Mouse (Mus musculus) MEL (cell line): ENCODE data around the gene Ctnnd2. TPM values are rescaled to one million over a fixed set of nuclear protein-coding genes. Genes with fewer than 3 reads are reported as not detected.

Experiments used
- DNase-seq: peaks from one replicate; pipeline ENCODE4 v3.0.0; 2011; ENCODE audit warnings: low read depth, low spot score
- H3K27ac ChIP-seq: 2 replicates; pipeline ENCODE4 v1.5.1; 2012; ENCODE audit warnings: low read depth, mild to moderate bottlenecking, control low read depth, low read length, moderate library complexity; ENCODE audit not compliant: control insufficient read depth
- H3K27me3 ChIP-seq, 2 experiments: fragments of 150-350 bp in 1 of 2; sonication (generic) in 1 of 2; 2 replicates each; pipeline ENCODE4 v1.6.1; 2012; ENCODE audit warnings: low read length in 2 of 2, mild to moderate bottlenecking in 2 of 2, improper control_type of control experiment in 1 of 2, moderate library complexity in 1 of 2; ENCODE audit not compliant: insufficient read depth in 2 of 2, control insufficient read depth in 1 of 2
- H3K36me3 ChIP-seq, 2 experiments: 2 replicates each; pipeline ENCODE4 v1.6.1; 2012 to 2014; ENCODE audit warnings: low read length in 2 of 2, improper control_type of control experiment in 1 of 2, inconsistent platforms in 1 of 2, mild to moderate bottlenecking in 1 of 2; ENCODE audit not compliant: insufficient read depth in 2 of 2, control insufficient read depth in 1 of 2
- H3K4me1 ChIP-seq, 2 experiments: fragments of 150-350 bp in 1 of 2; sonication (generic) in 1 of 2; 2 replicates each; pipeline ENCODE4 v1.6.1; 2012; ENCODE audit warnings: low read length in 2 of 2, improper control_type of control experiment in 1 of 2, mild to moderate bottlenecking in 1 of 2; ENCODE audit not compliant: insufficient read depth in 2 of 2, control insufficient read depth in 1 of 2
- H3K4me3 ChIP-seq, 2 experiments: fragments of 150-350 bp in 1 of 2; sonication (generic) in 1 of 2; 2 replicates each; pipeline ENCODE4 v1.5.1; 2012; ENCODE audit warnings: low read depth in 2 of 2, low read length in 2 of 2, mild to moderate bottlenecking in 2 of 2, moderate library complexity in 2 of 2, control low read depth in 1 of 2, improper control_type of control experiment in 1 of 2; ENCODE audit not compliant: control insufficient read depth in 1 of 2, insufficient read depth in 1 of 2
- H3K79me2 ChIP-seq: 2 replicates; pipeline ENCODE4 v1.6.1; 2012; ENCODE audit warnings: mild to moderate bottlenecking, low read length, moderate library complexity; ENCODE audit not compliant: control insufficient read depth, poor library complexity, insufficient read depth
- H3K9ac ChIP-seq: 2 replicates; pipeline ENCODE4 v1.6.1; 2012; ENCODE audit warnings: low read depth, mild to moderate bottlenecking, control low read depth, low read length, moderate library complexity; ENCODE audit not compliant: control insufficient read depth, poor library complexity, severe bottlenecking
- H3K9me3 ChIP-seq: fragments of 150-350 bp; sonication (generic); replicated peaks from 2 replicates; pipeline ENCODE4 v1.6.1; 2012; ENCODE audit warnings: mild to moderate bottlenecking, low read length, improper control_type of control experiment, moderate library complexity; ENCODE audit not compliant: insufficient read depth
- BHLHE40 ChIP-seq: IDR thresholded peaks from 2 replicates; pipeline ENCODE4 v1.6.1; 2012; ENCODE audit warnings: low read depth, mild to moderate bottlenecking, inconsistent platforms, low read length, improper control_type of control experiment, borderline replicate concordance
- CHD1 ChIP-seq: IDR thresholded peaks from 2 replicates; pipeline ENCODE4 v1.6.1; 2012; ENCODE audit warnings: low read depth, mild to moderate bottlenecking, inconsistent platforms, low read length, improper control_type of control experiment
- CTCF ChIP-seq, 3 experiments: IDR thresholded peaks in 2 of 3; conservative IDR thresholded peaks in 1 of 3; 2 replicates each; pipeline ENCODE4 v1.5.1; 2011 to 2012; ENCODE audit warnings: low read length in 3 of 3, low read depth in 2 of 3, mild to moderate bottlenecking in 2 of 3, improper control_type of control experiment in 1 of 3, inconsistent platforms in 1 of 3, mixed read lengths in 1 of 3, moderate library complexity in 1 of 3; ENCODE audit not compliant: control insufficient read depth in 1 of 3, insufficient read depth in 1 of 3, poor library complexity in 1 of 3, severe bottlenecking in 1 of 3
- E2F4 ChIP-seq: IDR thresholded peaks from 2 replicates; pipeline ENCODE4 v1.6.1; 2011; ENCODE audit warnings: low read depth, low read length, improper control_type of control experiment, borderline replicate concordance
- ELF1 ChIP-seq: IDR thresholded peaks from 2 replicates; pipeline ENCODE4 v1.6.1; 2014; ENCODE audit warnings: low read depth, mild to moderate bottlenecking, inconsistent platforms, low read length, improper control_type of control experiment, moderate library complexity
- EP300 ChIP-seq, 2 experiments: IDR thresholded peaks; 2 replicates each; pipeline ENCODE4 v1.6.1; 2011; ENCODE audit warnings: improper control_type of control experiment in 2 of 2, low read length in 2 of 2, low read depth in 1 of 2, mild to moderate bottlenecking in 1 of 2
- GATA1 ChIP-seq: IDR thresholded peaks from 2 replicates; pipeline ENCODE4 v1.6.1; 2011; ENCODE audit warnings: low read depth, low read length, improper control_type of control experiment
- HCFC1 ChIP-seq: IDR thresholded peaks from 2 replicates; pipeline ENCODE4 v1.6.1; 2012; ENCODE audit warnings: low read depth, mild to moderate bottlenecking, inconsistent platforms, low read length, improper control_type of control experiment, moderate library complexity
- JUND ChIP-seq: IDR thresholded peaks from 2 replicates; pipeline ENCODE4 v1.6.1; 2011; ENCODE audit warnings: low read depth, mild to moderate bottlenecking, improper control_type of control experiment, low read length
- KAT2A ChIP-seq: conservative IDR thresholded peaks from 2 replicates; pipeline ENCODE4 v1.6.1; 2012; ENCODE audit warnings: low read depth, low read length, improper control_type of control experiment, inconsistent platforms
- MAFK ChIP-seq: IDR thresholded peaks from 2 replicates; pipeline ENCODE4 v1.6.1; 2011; ENCODE audit warnings: low read depth, mild to moderate bottlenecking, low read length, improper control_type of control experiment, borderline replicate concordance
- MAX ChIP-seq: IDR thresholded peaks from 2 replicates; pipeline ENCODE4 v1.6.1; 2011; ENCODE audit warnings: low read length, improper control_type of control experiment
- MAZ ChIP-seq: IDR thresholded peaks from 2 replicates; pipeline ENCODE4 v1.6.1; 2012; ENCODE audit warnings: low read depth, mild to moderate bottlenecking, inconsistent platforms, low read length, improper control_type of control experiment
- MEF2A ChIP-seq: IDR thresholded peaks from 2 replicates; pipeline ENCODE4 v1.6.1; 2014; ENCODE audit warnings: low read depth, mild to moderate bottlenecking, inconsistent platforms, low read length, improper control_type of control experiment; ENCODE audit not compliant: poor library complexity, insufficient replicate concordance, severe bottlenecking; ENCODE audit errors: extremely low read depth
- MYC ChIP-seq: IDR thresholded peaks from 2 replicates; pipeline ENCODE4 v1.6.1; 2011; ENCODE audit warnings: low read depth, mild to moderate bottlenecking, low read length, improper control_type of control experiment, moderate library complexity
- NELFE ChIP-seq: IDR thresholded peaks from 2 replicates; pipeline ENCODE4 v1.6.1; 2011; ENCODE audit warnings: low read depth, low read length, improper control_type of control experiment
- NRF1 ChIP-seq: IDR thresholded peaks from 2 replicates; pipeline ENCODE4 v1.6.1; 2014; ENCODE audit warnings: low read depth, mild to moderate bottlenecking, inconsistent platforms, low read length, improper control_type of control experiment, moderate library complexity; ENCODE audit not compliant: poor library complexity, insufficient read depth, severe bottlenecking
- POLR2A ChIP-seq, 2 experiments: IDR thresholded peaks; 2 replicates each; pipeline ENCODE4 v1.6.1; 2011 to 2012; ENCODE audit warnings: low read length in 2 of 2, mild to moderate bottlenecking in 2 of 2, control low read depth in 1 of 2, improper control_type of control experiment in 1 of 2, low read depth in 1 of 2, moderate library complexity in 1 of 2; ENCODE audit not compliant: control insufficient read depth in 1 of 2, insufficient read depth in 1 of 2, poor library complexity in 1 of 2
- POLR2AphosphoS2 ChIP-seq: IDR thresholded peaks from 2 replicates; pipeline ENCODE4 v1.6.1; 2011; ENCODE audit warnings: low read length, improper control_type of control experiment
- POLR2AphosphoS5 ChIP-seq: IDR thresholded peaks from 2 replicates; pipeline ENCODE4 v1.6.1; 2012; ENCODE audit warnings: low read depth, borderline replicate concordance, mild to moderate bottlenecking, inconsistent platforms, low read length, moderate library complexity, mixed read lengths
- SIN3A ChIP-seq: IDR thresholded peaks from 2 replicates; pipeline ENCODE4 v1.6.1; 2012; ENCODE audit warnings: low read length, improper control_type of control experiment, inconsistent platforms
- TAL1 ChIP-seq: IDR thresholded peaks from 2 replicates; pipeline ENCODE4 v1.6.1; 2012; ENCODE audit warnings: mild to moderate bottlenecking, inconsistent platforms, low read length, moderate library complexity, mixed read lengths
- TCF12 ChIP-seq: IDR thresholded peaks from 2 replicates; pipeline ENCODE4 v1.6.1; 2014; ENCODE audit warnings: low read depth, mild to moderate bottlenecking, inconsistent platforms, low read length, improper control_type of control experiment, moderate library complexity
- UBTF ChIP-seq: IDR thresholded peaks from 2 replicates; pipeline ENCODE4 v1.6.1; 2012; ENCODE audit warnings: low read depth, mild to moderate bottlenecking, inconsistent platforms, low read length, improper control_type of control experiment, moderate library complexity, borderline replicate concordance; ENCODE audit not compliant: insufficient read depth
- USF1 ChIP-seq: IDR thresholded peaks from 2 replicates; pipeline ENCODE4 v1.6.1; 2014; ENCODE audit warnings: low read depth, mild to moderate bottlenecking, inconsistent platforms, low read length, improper control_type of control experiment, moderate library complexity
- USF2 ChIP-seq, 2 experiments: IDR thresholded peaks; 2 replicates each; pipeline ENCODE4 v1.6.1; 2011 to 2012; ENCODE audit warnings: improper control_type of control experiment in 2 of 2, low read length in 2 of 2, borderline replicate concordance in 1 of 2, inconsistent platforms in 1 of 2, low read depth in 1 of 2, mild to moderate bottlenecking in 1 of 2; ENCODE audit not compliant: insufficient read depth in 1 of 2
- ZMIZ1 ChIP-seq: IDR thresholded peaks from 2 replicates; pipeline ENCODE4 v1.6.1; 2012; ENCODE audit warnings: low read depth, mild to moderate bottlenecking, inconsistent platforms, low read length, improper control_type of control experiment, moderate library complexity
- polyA plus RNA-seq, 2 experiments: library from polyadenylated mRNA; stranded (reverse) in 1 of 2; unstranded in 1 of 2; fragments of >175 nt in 1 of 2; fragments of >200 nt in 1 of 2; gene quantifications; 2 replicates each; pipeline versions ENCODE4 v1.2.1 to v1.2.4; 2012; ENCODE audit warnings: low replicate concordance in 2 of 2, low read depth in 1 of 2; ENCODE audit not compliant: insufficient read length in 2 of 2, insufficient read depth in 1 of 2, missing spikeins in 1 of 2
- total RNA-seq: library from RNA; depleted of rRNA; stranded (reverse); fragments of 300-350 nt; gene quantifications from 2 replicates; pipeline ENCODE4 v1.2.3, GENCODE M21; 2012

Gene Ctnnd2
- total and polyA plus RNA-seq, 3 experiments = 0.03 TPM; not detected in 2

- Histone ChIP-seq H3K9ac (no peak overlapping the region), H3K9me3 (no peaks in the 10 kb centered on the region), H3K27me3 (no peaks in the 10 kb centered on the region), H3K4me1 (no peaks in the 10 kb centered on the region), H3K27ac (no peak overlapping the region), H3K79me2 (no peaks in the 10 kb centered on the region), H3K36me3 (no peaks in the 10 kb centered on the region), H3K4me3 (no peak overlapping the region)
- DNase-seq = no peak
- TF ChIP-seq TAL1 = no peak
- no peak for TF ChIP-seq CTCF (IDR thresholded peaks at IDR 0.05 in 2 of 3, conservative IDR thresholded peaks at IDR 0.05 in 1 of 3; ENCODE audit: control insufficient read depth in 1 of 3, insufficient read depth in 1 of 3, low read depth in 2 of 3, low read length in 3 of 3, poor library complexity in 1 of 3, severe bottlenecking in 1 of 3)
- no peak for TF ChIP-seq HCFC1
- no peak for TF ChIP-seq KAT2A
- no peak for TF ChIP-seq E2F4
- no peak for TF ChIP-seq MYC
- TF ChIP-seq SIN3A = no peak
- no peak for TF ChIP-seq POLR2A (IDR thresholded peaks at IDR 0.05; ENCODE audit: control insufficient read depth in 1 of 2, insufficient read depth in 1 of 2, low read depth in 1 of 2, low read length in 2 of 2, poor library complexity in 1 of 2)
- no peak for TF ChIP-seq BHLHE40
- TF ChIP-seq UBTF = no peak
- TF ChIP-seq ZMIZ1 = no peak
- TF ChIP-seq CHD1 = no peak
- TF ChIP-seq USF2 (IDR thresholded peaks at IDR 0.05; ENCODE audit: borderline replicate concordance in 1 of 2, insufficient read depth in 1 of 2, low read depth in 1 of 2, low read length in 2 of 2) = no peak
- no peak for TF ChIP-seq MAX
- TF ChIP-seq MAFK = no peak
- TF ChIP-seq TCF12 = no peak
- no peak for TF ChIP-seq EP300 (IDR thresholded peaks at IDR 0.05; ENCODE audit: low read depth in 1 of 2, low read length in 2 of 2)
- TF ChIP-seq NELFE = no peak
- TF ChIP-seq NRF1 = no peak
- no peak for TF ChIP-seq MAZ
Observed at GRCm38 (mm10) chr15:30513122-30513521, 340.7 kb downstream of the Ctnnd2 start.

- Histone ChIP-seq H3K36me3 (no peaks in the 10 kb centered on the region), H3K4me3 (no peak overlapping the region), H3K27me3 (no peaks in the 10 kb centered on the region), H3K79me2 (no peaks in the 10 kb centered on the region), H3K4me1 (no peaks in the 10 kb centered on the region), H3K9ac (no peak overlapping the region), H3K27ac (no peak overlapping the region), H3K9me3 (no peaks in the 10 kb centered on the region)
- TF ChIP-seq GATA1 (no peak), POLR2AphosphoS5 (no peak), SIN3A (no peak), USF1 (no peak), POLR2A (IDR thresholded peaks at IDR 0.05; ENCODE audit: control insufficient read depth in 1 of 2, insufficient read depth in 1 of 2, low read depth in 1 of 2, low read length in 2 of 2, poor library complexity in 1 of 2) (no peak), EP300 (IDR thresholded peaks at IDR 0.05; ENCODE audit: low read depth in 1 of 2, low read length in 2 of 2) (no peak), UBTF (no peak), ELF1 (no peak), MAZ (no peak), JUND (no peak), MYC (no peak), MEF2A (no peak), NELFE (no peak), TAL1 (no peak), POLR2AphosphoS2 (no peak)
- DNase-seq = no peak
Observed at GRCm38 (mm10) chr15:30515425-30515824, 343.0 kb downstream of the Ctnnd2 start.
